In genomic region chr4:126046851-126047585, GRCm38 (mm10) we compare ENCODE assay signal across 8 mouse cellular contexts. TPM values are rescaled to one million over a fixed set of nuclear protein-coding genes. Genes with fewer than 3 reads are reported as not detected.
A peak's percentile ranks its signal among the peaks of the same experiment; 100 is the strongest.
DNase-seq lines count a peak whose midpoint lies in the region; ATAC-seq lines count a peak whose summit lies in the region.

Mrps15 (plus strand) TSS chr4:126046925.

- DNase-seq in layer of hippocampus, adult 11-12 months (ENCODE audit: low spot score): peak; percentile 83
- no peak for DNase-seq in layer of hippocampus, adult 9-10 months (ENCODE audit: low spot score)
- DNase-seq in embryonic facial prominence, embryonic 11.5 days (ENCODE audit: low spot score): peak; percentile 94
- DNase-seq in kidney, adult 11 months: peak; percentile 85
- peak; percentile 60 to 83 for DNase-seq in spleen, postnatal 10 days (ENCODE audit: low spot score in 2 of 2)

- H3K9ac ChIP-seq in embryonic facial prominence, embryonic 11.5 days (replicated peaks; ENCODE audit: low read length): peak within 1 kb of the TSS; percentile 83
- peak within 1 kb of the TSS; percentile 85 for H3K9ac ChIP-seq in limb, embryonic 13.5 days
- peak within 1 kb of the TSS; percentile 88 for H3K9ac ChIP-seq in midbrain, embryonic 16.5 days (ENCODE audit: low read depth, low read length)

- H3K4me1 ChIP-seq in embryonic facial prominence, embryonic 11.5 days (ENCODE audit: control insufficient read depth, insufficient read depth, low read length): no peaks in the 10 kb centered on the region
- peaks cover 14% of the 10 kb centered on the region for H3K4me1 ChIP-seq in limb, embryonic 13.5 days
- peaks cover 12% of the 10 kb centered on the region for H3K4me1 ChIP-seq in midbrain, embryonic 16.5 days (ENCODE audit: control insufficient read depth, insufficient read depth, low read length)

- H3K4me2 ChIP-seq in embryonic facial prominence, embryonic 11.5 days (ENCODE audit: low read depth, low read length): peak within 1 kb of the TSS; percentile 73
- H3K4me2 ChIP-seq in limb, embryonic 13.5 days (replicated peaks): peak within 1 kb of the TSS; percentile 95
- peak within 1 kb of the TSS; percentile 84 for H3K4me2 ChIP-seq in midbrain, embryonic 16.5 days (ENCODE audit: low read length)

- WGBS in embryonic facial prominence, embryonic 11.5 days: under 1% methylated on average over 56 of the region's 56 CpGs
- under 1% methylated on average over 56 of the region's 56 CpGs for WGBS in limb, embryonic 13.5 days
- WGBS in midbrain, embryonic 16.5 days: under 1% methylated on average over 56 of the region's 56 CpGs

- no peaks in the 10 kb centered on the region for H3K9me3 ChIP-seq in embryonic facial prominence, embryonic 11.5 days (replicated peaks; ENCODE audit: control insufficient read depth, low read length)
- H3K9me3 ChIP-seq in limb, embryonic 13.5 days: no peaks in the 10 kb centered on the region
- H3K9me3 ChIP-seq in midbrain, embryonic 16.5 days (replicated peaks; ENCODE audit: control insufficient read depth, low read length, poor library complexity, severe bottlenecking): no peaks in the 10 kb centered on the region

- H3K27ac ChIP-seq in embryonic facial prominence, embryonic 11.5 days (replicated peaks; ENCODE audit: low read depth, low read length): no peak within 1 kb of the TSS; the same call in 1 of the 2 replicates
- peak within 1 kb of the TSS; percentile 65; the same call in 1 of the 2 replicates for H3K27ac ChIP-seq in limb, embryonic 13.5 days
- peak within 1 kb of the TSS; percentile 88 for H3K27ac ChIP-seq in midbrain, embryonic 16.5 days (ENCODE audit: low read length)

- H3K36me3 ChIP-seq in embryonic facial prominence, embryonic 11.5 days (replicated peaks; ENCODE audit: control insufficient read depth, insufficient read depth, low read depth, low read length): 0 out of 2 replicates have a peak, but pooled peaks cover 3% of the 10 kb centered on the region
- H3K36me3 ChIP-seq in limb, embryonic 13.5 days: peaks cover 26% of the 10 kb centered on the region
- H3K36me3 ChIP-seq in midbrain, embryonic 16.5 days (ENCODE audit: control insufficient read depth, insufficient read depth, low read length): peaks cover 16% of the 10 kb centered on the region

- H3K27me3 ChIP-seq in embryonic facial prominence, embryonic 11.5 days (ENCODE audit: control insufficient read depth, insufficient read depth, low read length): no peaks in the 10 kb centered on the region
- H3K27me3 ChIP-seq in limb, embryonic 13.5 days: no peaks in the 10 kb centered on the region
- H3K27me3 ChIP-seq in midbrain, embryonic 16.5 days (ENCODE audit: control insufficient read depth, insufficient read depth, low read depth, low read length): no peaks in the 10 kb centered on the region

- peak within 1 kb of the TSS; percentile 77 for H3K4me3 ChIP-seq in embryonic facial prominence, embryonic 11.5 days (ENCODE audit: low read depth, low read length)
- H3K4me3 ChIP-seq in limb, embryonic 13.5 days: peak within 1 kb of the TSS; percentile 96
- H3K4me3 ChIP-seq in midbrain, embryonic 16.5 days (ENCODE audit: low read depth, low read length): peak within 1 kb of the TSS; percentile 91

- ATAC-seq in embryonic facial prominence, embryonic 11.5 days (replicated peaks; ENCODE audit: insufficient number of reproducible peaks, low FRiP score, low TSS enrichment, low read depth): peak; percentile 92
- peak; percentile 93 for ATAC-seq in granulocyte monocyte progenitor cell, adult 5-6 weeks (replicated peaks; ENCODE audit: poor library complexity, severe bottlenecking)
- ATAC-seq in limb, embryonic 13.5 days (ENCODE audit: low FRiP score, low read depth): peak; percentile 96
- peak; percentile 96 for ATAC-seq in midbrain, embryonic 16.5 days

RNA-seq across cellular contexts. Expression of gene Mrps15, which starts in this region (rescaled TPM):
- 176 and 177 TPM in 2 replicates for polyA plus RNA-seq in embryonic facial prominence, embryonic 11.5 days (2014; fragmentation: Nextera tagmentation; extraction: Ambion mirVana)
- 135 and 152 TPM in 2 replicates for total RNA-seq in granulocyte monocyte progenitor cell, adult 5-6 weeks (2014; fragmentation: Nextera tagmentation)
- total RNA-seq in granulocyte monocyte progenitor cell, adult 5-6 weeks (2017): 64.2 and 89.9 TPM in 2 replicates
- polyA plus RNA-seq in limb, embryonic 13.5 days (2015; fragmentation: Nextera tagmentation; extraction: Ambion mirVana): 153 and 158 TPM in 2 replicates
- polyA plus RNA-seq in midbrain, embryonic 16.5 days (2015; fragmentation: Nextera tagmentation; extraction: Ambion mirVana): 128 and 131 TPM in 2 replicates
